Mouse (Mus musculus) liver, postnatal 0 days (tissue): ENCODE measurements around the gene Apba3.

Source experiments
- CTCF ChIP-seq: sonication (generic); IDR thresholded peaks from 2 replicates; pipeline ENCODE4 v1.5.1; 2016; ENCODE audit warnings: antibody characterized with exemption, low read depth
- EP300 ChIP-seq: IDR thresholded peaks from 2 replicates; pipeline ENCODE4 v1.6.1; 2016; ENCODE audit warnings: antibody characterized with exemption, low read depth, mild to moderate bottlenecking

DNA sequence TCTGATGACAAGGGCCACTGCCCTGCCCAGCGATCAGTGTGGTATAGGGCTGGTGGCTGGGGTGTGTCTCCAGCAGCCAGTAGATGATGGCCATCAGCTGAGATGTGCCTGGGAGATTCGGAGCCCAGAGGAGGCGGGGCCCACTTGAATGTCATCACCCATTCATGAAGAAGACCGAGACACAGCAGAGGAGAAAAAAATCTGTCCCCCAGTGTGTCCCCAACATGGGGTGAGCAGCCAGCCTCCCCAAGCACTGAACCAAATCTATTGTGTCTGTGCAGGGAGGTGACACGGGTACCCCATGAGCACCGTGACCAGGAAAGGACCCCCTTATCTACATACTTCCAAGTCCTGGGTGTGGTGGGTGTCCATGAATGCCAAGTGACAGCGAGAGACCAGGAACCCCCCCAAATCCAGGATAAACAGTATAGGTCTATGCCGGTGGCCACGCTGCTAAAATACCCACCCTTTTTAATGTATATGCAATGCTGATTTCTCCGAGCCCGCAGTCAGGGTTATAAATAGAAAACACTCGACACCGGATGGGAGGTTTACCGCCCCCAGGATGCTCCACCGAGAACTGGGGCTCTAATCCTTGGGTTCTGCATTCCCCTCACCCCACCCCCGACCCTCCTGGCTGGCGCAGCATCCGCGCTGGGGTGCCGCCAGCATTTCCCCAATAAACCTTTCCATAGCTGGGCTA is 36.9 kb upstream of the Apba3 start:
- TF ChIP-seq CTCF (no peak), EP300 (no peak)
